ENCODE assay signal across 12 mouse cellular contexts in genomic region chr8:8051186-8051585, GRCm38 (mm10).
DNase-seq lines count a peak whose midpoint lies in the region; ATAC-seq and TF ChIP-seq lines count a peak whose summit lies in the region.
"Had no signal": no experiment of that assay in that cellular context is flagged by ENCODE, and none has a peak within 500 bp of the region (broad histone marks: within the 10 kb centered on the region; RNA-seq: fewer than 3 reads in every experiment).

No protein-coding gene starts in this region.

- DNase-seq in embryo, embryonic 10 days (ENCODE audit: low spot score): peak; percentile 15
- no peak for DNase-seq in embryo, embryonic 9.5 days (ENCODE audit: extremely low spot score)
- no peak for DNase-seq in lung, adult 18-20 months
- DNase-seq in limb, embryonic 14.5 days (ENCODE audit: low spot score): peak; percentile 67
- DNase-seq in gastrocnemius, adult 18-20 months (ENCODE audit: low spot score): no peak
- DNase-seq: cerebellum, postnatal 14 days; kidney, adult 18-20 months had no signal

- no peaks in the 10 kb centered on the region for H3K27me3 ChIP-seq in lung, embryonic 15.5 days
- H3K27me3 ChIP-seq in embryonic facial prominence, embryonic 12.5 days: no peaks in the 10 kb centered on the region
- no peaks in the 10 kb centered on the region for H3K27me3 ChIP-seq in limb, embryonic 14.5 days (ENCODE audit: control insufficient read depth, insufficient read depth, low read length)
- H3K27me3 ChIP-seq: heart, embryonic 12.5 days; megakaryocyte, embryonic 14.5 days had no signal

- no peak overlapping the region for H3K9ac ChIP-seq in lung, embryonic 15.5 days
- no peak overlapping the region for H3K9ac ChIP-seq in embryonic facial prominence, embryonic 12.5 days
- H3K9ac ChIP-seq in limb, embryonic 14.5 days (ENCODE audit: low read depth, low read length, severe bottlenecking): no peak overlapping the region
- H3K9ac ChIP-seq: heart, embryonic 12.5 days had no signal

- peak overlapping the region; percentile 59 for H3K27ac ChIP-seq in lung, embryonic 15.5 days
- H3K27ac ChIP-seq in embryonic facial prominence, embryonic 12.5 days: peak overlapping the region; percentile 48
- peak overlapping the region; percentile 53; the same call in 1 of the 2 replicates for H3K27ac ChIP-seq in limb, embryonic 14.5 days (replicated peaks; ENCODE audit: low read depth, low read length)

- H3K36me3 ChIP-seq in lung, embryonic 15.5 days: no peaks in the 10 kb centered on the region
- no peaks in the 10 kb centered on the region for H3K36me3 ChIP-seq in embryonic facial prominence, embryonic 12.5 days
- H3K36me3 ChIP-seq in limb, embryonic 14.5 days (ENCODE audit: control insufficient read depth, insufficient read depth, low read length): no peaks in the 10 kb centered on the region
- H3K36me3 ChIP-seq: heart, embryonic 12.5 days had no signal

- H3K4me3 ChIP-seq in lung, embryonic 15.5 days: no peak overlapping the region
- no peak overlapping the region for H3K4me3 ChIP-seq in embryonic facial prominence, embryonic 12.5 days
- H3K4me3 ChIP-seq in limb, embryonic 14.5 days (replicated peaks; ENCODE audit: low read length): no peak overlapping the region
- H3K4me3 ChIP-seq: heart, embryonic 12.5 days; megakaryocyte, embryonic 14.5 days had no signal

- 21% methylated on average over 3 of the region's 3 CpGs for WGBS in lung, embryonic 15.5 days
- 15% methylated on average over 3 of the region's 3 CpGs for WGBS in embryonic facial prominence, embryonic 12.5 days
- WGBS in limb, embryonic 14.5 days: 8% methylated on average over 3 of the region's 3 CpGs

- H3K9me3 ChIP-seq in lung, embryonic 15.5 days: no peaks in the 10 kb centered on the region
- H3K9me3 ChIP-seq in embryonic facial prominence, embryonic 12.5 days: no peaks in the 10 kb centered on the region
- no peaks in the 10 kb centered on the region for H3K9me3 ChIP-seq in limb, embryonic 14.5 days (ENCODE audit: control insufficient read depth, low read length)
- H3K9me3 ChIP-seq: heart, embryonic 12.5 days; megakaryocyte, embryonic 14.5 days had no signal

- no peak overlapping the region for H3K4me2 ChIP-seq in lung, embryonic 15.5 days
- H3K4me2 ChIP-seq in embryonic facial prominence, embryonic 12.5 days (replicated peaks): no peak overlapping the region
- H3K4me2 ChIP-seq in limb, embryonic 14.5 days (replicated peaks; ENCODE audit: low read depth, low read length, severe bottlenecking): no peak overlapping the region; the same call in 1 of the 2 replicates
- H3K4me2 ChIP-seq: heart, embryonic 12.5 days had no signal

- ATAC-seq in lung, embryonic 15.5 days (ENCODE audit: borderline replicate concordance, extremely low read depth, low FRiP score, low TSS enrichment): no peak
- peak; percentile 56; the same call in 1 of the 2 replicates for ATAC-seq in embryonic facial prominence, embryonic 12.5 days (ENCODE audit: insufficient number of reproducible peaks, insufficient read depth, low FRiP score, low TSS enrichment)
- peak; percentile 87 for ATAC-seq in limb, embryonic 14.5 days (ENCODE audit: low FRiP score, low read depth)
- no peak for ATAC-seq in monocyte, adult 5-6 weeks (replicated peaks; ENCODE audit: insufficient number of reproducible peaks, low FRiP score, low TSS enrichment, poor library complexity, severe bottlenecking)

- no peak for TF ChIP-seq POLR2A in limb, embryonic 14.5 days (IDR thresholded peaks at IDR 0.05; ENCODE audit: borderline replicate concordance, extremely low read depth, insufficient read depth, insufficient read length)

- 0 out of 2 replicates have a peak, but pooled peaks cover 5% of the 10 kb centered on the region for H3K4me1 ChIP-seq in lung, embryonic 15.5 days
- peaks cover 16% of the 10 kb centered on the region for H3K4me1 ChIP-seq in embryonic facial prominence, embryonic 12.5 days
- peaks cover 8% of the 10 kb centered on the region for H3K4me1 ChIP-seq in limb, embryonic 14.5 days (ENCODE audit: control insufficient read depth, insufficient read depth, low read length)
- H3K4me1 ChIP-seq: heart, embryonic 12.5 days; megakaryocyte, embryonic 14.5 days had no signal

Comparison
In these comparisons a context has a peak if more than half of its experiments do, and no peak if none do; other contexts are left out.
1. DNase-seq: peak in embryo, embryonic 10 days (single experiment) and limb, embryonic 14.5 days (single experiment); none in embryo, embryonic 9.5 days (single experiment), lung, adult 18-20 months (0 of 2) and gastrocnemius, adult 18-20 months (single experiment).
2. ATAC-seq: peak in embryonic facial prominence, embryonic 12.5 days (single experiment) and limb, embryonic 14.5 days (single experiment); none in lung, embryonic 15.5 days (single experiment) and monocyte, adult 5-6 weeks (single experiment).
3. Peak in every context shown above with its lines, with median percentiles within 50 percentile points of each other: H3K27ac ChIP-seq.